Mouse (Mus musculus) frontal cortex, adult 2 months (tissue): ENCODE results near the gene Nlrp5. TPM values are rescaled to one million over a fixed set of nuclear protein-coding genes. Genes with fewer than 3 reads are reported as not detected.
"Not testable (repeated sequence)": the region's sequence is repeated elsewhere in the genome, so short reads cannot be mapped to it uniquely, and the experiment has no call there.

Source experiments
- DNase-seq, 2 experiments: peaks; one replicate each; pipeline ENCODE4 v3.0.0; 2022; ENCODE audit warnings: low spot score in 1 of 2; ENCODE audit errors: extremely low spot score in 1 of 2
- polyA plus RNA-seq: library from polyadenylated mRNA; depleted of rRNA; stranded (reverse); fragments of >200 nt; gene quantifications from 2 replicates; pipeline ENCODE4 v1.2.3, GENCODE M21; 2012; rRNA removed

The Nlrp5 gene
- polyA plus RNA-seq = not detected in 2 replicates

- DNase-seq = no peak
These were observed at the start of gene Nlrp5 for GRCm38 (mm10) chr7:23385589-23385988. Nlrp5 (plus strand) TSS chr7:23385889.

DNA sequence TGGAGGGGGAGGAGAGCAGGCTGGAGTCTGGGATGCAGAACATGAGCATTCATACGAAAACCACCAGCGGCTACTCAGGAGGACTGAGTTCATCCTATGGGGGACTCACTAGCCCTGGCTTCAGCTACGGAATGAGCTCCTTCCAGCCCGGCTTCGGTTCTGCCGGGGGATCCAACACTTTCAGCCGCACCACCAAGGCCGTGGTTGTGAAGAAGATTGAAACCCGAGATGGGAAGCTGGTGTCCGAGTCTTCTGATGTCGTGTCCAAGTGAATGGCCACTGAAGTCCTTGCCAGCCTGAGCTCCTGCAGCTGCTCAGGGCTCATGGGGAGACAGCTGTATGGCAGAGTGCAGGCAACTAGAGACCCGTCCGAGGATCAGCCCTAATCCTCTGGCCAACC lies 27.4 kb upstream of the Nlrp5 start:
- DNase-seq = not testable (repeated sequence)

- not testable (repeated sequence) for DNase-seq
These were observed 84.5 kb downstream of the Nlrp5 start for GRCm38 (mm10) chr7:23470201-23470600.

DNA sequence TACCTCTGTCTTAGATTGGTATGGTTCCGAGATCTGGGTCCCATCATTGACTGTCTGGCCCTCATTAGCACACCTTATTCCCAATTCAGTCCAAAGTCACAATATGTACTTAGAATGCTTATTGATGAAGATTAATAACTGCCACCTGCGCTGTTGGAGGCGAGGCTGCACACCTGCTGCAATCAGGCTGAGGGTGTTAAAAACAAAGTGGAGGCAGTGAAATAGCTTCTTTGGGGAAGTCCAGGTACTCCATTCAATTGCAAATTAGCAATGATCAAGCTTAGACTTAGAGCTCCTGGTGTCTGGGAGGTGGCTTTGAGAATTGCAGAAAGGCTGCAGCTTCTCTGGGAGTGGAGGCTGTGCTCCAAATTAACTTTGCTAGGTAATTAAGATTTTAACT lies 85.1 kb downstream of the Nlrp5 start:
- DNase-seq = not testable (repeated sequence)

- DNase-seq = not testable (repeated sequence)
These were observed 87.2 kb downstream of the Nlrp5 start for GRCm38 (mm10) chr7:23472886-23473285.

Other genes with a start within 250 kb of the Nlrp5 start
- not detected in 2 replicates for gene Gm10662, start 241.4 kb upstream of the Nlrp5 start, polyA plus RNA-seq
- gene Vmn1r165, start 168.6 kb upstream of the Nlrp5 start, polyA plus RNA-seq = not detected in 2 replicates
- gene Vmn1r166, start 134.2 kb upstream of the Nlrp5 start, polyA plus RNA-seq = not detected in 2 replicates
- gene Gm6902, start 107.0 kb upstream of the Nlrp5 start, polyA plus RNA-seq = not detected in 2 replicates
- gene Nlrp4e, start 84.7 kb upstream of the Nlrp5 start, polyA plus RNA-seq = not detected in 2 replicates
- not detected in 2 replicates for gene Vmn1r167, start 121.3 kb downstream of the Nlrp5 start, polyA plus RNA-seq
- not detected in 2 replicates for gene Vmn1r168, start 153.8 kb downstream of the Nlrp5 start, polyA plus RNA-seq
- gene Vmn1r169, start 189.6 kb downstream of the Nlrp5 start, polyA plus RNA-seq = not detected in 2 replicates
- gene Vmn1r170, start 220.3 kb downstream of the Nlrp5 start, polyA plus RNA-seq = not detected in 2 replicates
- gene Vmn1r171, start 244.8 kb downstream of the Nlrp5 start, polyA plus RNA-seq = not detected in 2 replicates